Mouse (Mus musculus) stomach, embryonic 16.5 days (tissue): ENCODE data around the gene Rab5b. TPM values are rescaled to one million over a fixed set of nuclear protein-coding genes. Genes with fewer than 3 reads are reported as not detected.
"Not testable (repeated sequence)": the region's sequence is repeated elsewhere in the genome, so short reads cannot be mapped to it uniquely, and the experiment has no call there.

Experiments
- ATAC-seq: fragments of 200-750 bp; cut with Nextera tagmentation; 2 replicates; pipeline ENCODE4 v1.8.0; 2017; ENCODE audit warnings: moderate number of reproducible peaks, moderate TSS enrichment; ENCODE audit not compliant: insufficient read depth, low FRiP score
- H3K27ac ChIP-seq: fragments of 300-500 bp; sonication (generic); 2 replicates; pipeline ENCODE4 v1.5.1; 2014; ENCODE audit warnings: low read length
- H3K27me3 ChIP-seq: fragments of 300-500 bp; sonication (generic); 2 replicates; pipeline ENCODE4 v1.6.1; 2014; ENCODE audit warnings: low read length, control low read depth, mixed read lengths; ENCODE audit not compliant: control insufficient read depth, insufficient read depth
- H3K36me3 ChIP-seq: fragments of 300-500 bp; sonication (generic); 2 replicates; pipeline ENCODE4 v1.6.1; 2014; ENCODE audit warnings: low read length; ENCODE audit not compliant: control insufficient read depth, insufficient read depth
- H3K4me1 ChIP-seq: fragments of 300-500 bp; sonication (generic); 2 replicates; pipeline ENCODE4 v1.6.1; 2014; ENCODE audit warnings: low read length, control low read depth, mixed read lengths; ENCODE audit not compliant: control insufficient read depth, insufficient read depth
- H3K4me2 ChIP-seq: fragments of 300-500 bp; sonication (generic); 2 replicates; pipeline ENCODE4 v1.6.1; 2014; ENCODE audit warnings: low read depth, low read length, mixed read lengths
- H3K4me3 ChIP-seq: fragments of 300-500 bp; sonication (generic); replicated peaks from 2 replicates; pipeline ENCODE4 v1.5.1; 2014; ENCODE audit warnings: mild to moderate bottlenecking, low read length
- H3K9ac ChIP-seq: fragments of 300-500 bp; sonication (generic); 2 replicates; pipeline ENCODE4 v1.6.1; 2014; ENCODE audit warnings: low read length
- H3K9me3 ChIP-seq: fragments of 300-500 bp; sonication (generic); replicated peaks from 2 replicates; pipeline ENCODE4 v1.6.1; 2016; ENCODE audit warnings: low read length, control low read depth; ENCODE audit not compliant: control insufficient read depth
- WGBS: fragments of 180-500 bp; shearing (Covaris S2); extraction: QIAGEN DNeasy Blood & Tissue Kit; methylation state at CpG from one replicate; pipeline ENCODE4 v1.1.7; 2014; 5-methylcytosine and 5-hydroxymethylcytosine counted together
- polyA plus RNA-seq: library from polyadenylated mRNA; unstranded; fragments of >200 nt; fragmentation: Nextera tagmentation; extraction: Ambion mirVana; gene quantifications from 2 replicates; pipeline ENCODE4 v1.2.1, GENCODE M21; 2015

The Rab5b gene
- polyA plus RNA-seq, 1 experiment from 2014 or later: 85.1 TPM

GRCm38 (mm10) chr10:128641871-128642270, 54.2 kb downstream of the Rab5b start:
- WGBS: 68% methylated on average over 7 of the region's 7 CpGs
- Histone ChIP-seq H3K4me1 (peaks cover 7% of the 10 kb centered on the region; the same call in 1 of the 2 replicates), H3K9me3 (no peaks in the 10 kb centered on the region), H3K9ac (no peak overlapping the region), H3K27ac (no peak overlapping the region), H3K4me2 (no peak overlapping the region), H3K27me3 (no peaks in the 10 kb centered on the region), H3K4me3 (no peak overlapping the region), H3K36me3 (no peaks in the 10 kb centered on the region)
- ATAC-seq: no peak

DNA sequence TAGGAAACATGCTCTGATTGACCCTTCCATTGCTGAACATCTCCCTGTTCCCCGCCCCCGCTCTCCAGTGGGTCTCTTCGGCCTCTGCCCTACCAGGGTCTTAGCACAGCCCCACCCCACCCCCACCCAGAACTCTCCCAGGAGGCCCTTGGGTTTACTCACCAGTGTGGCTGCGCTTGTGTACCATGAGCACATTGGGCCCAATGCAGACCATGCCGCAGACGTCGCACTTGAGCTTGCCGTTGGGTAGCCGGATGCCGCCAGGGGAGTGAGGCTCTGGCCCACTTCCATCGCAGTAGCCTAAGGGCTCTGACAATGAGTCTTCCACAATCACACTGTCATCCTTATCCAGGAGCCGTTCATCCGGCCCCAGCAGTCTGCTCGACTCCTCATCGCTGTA, 55.2 kb downstream of the Rab5b start:
- no peak overlapping the region for H3K9ac ChIP-seq
- H3K9me3 ChIP-seq: no peaks in the 10 kb centered on the region
- WGBS: 92% methylated on average over 15 of the region's 15 CpGs
- no peak for ATAC-seq
- H3K27me3 ChIP-seq: no peaks in the 10 kb centered on the region
- no peak overlapping the region for H3K4me3 ChIP-seq
- no peaks in the 10 kb centered on the region for H3K36me3 ChIP-seq
- H3K4me2 ChIP-seq: no peak overlapping the region
- no peaks in the 10 kb centered on the region for H3K4me1 ChIP-seq
- H3K27ac ChIP-seq: no peak overlapping the region

- Histone ChIP-seq H3K36me3 (no peaks in the 10 kb centered on the region), H3K4me3 (no peak overlapping the region), H3K27ac (no peak overlapping the region), H3K4me2 (no peak overlapping the region), H3K27me3 (no peaks in the 10 kb centered on the region), H3K4me1 (no peaks in the 10 kb centered on the region), H3K9ac (no peak overlapping the region), H3K9me3 (no peaks in the 10 kb centered on the region)
- WGBS: 86% methylated on average over 14 of the region's 14 CpGs
- no peak for ATAC-seq
These were observed 56.1 kb downstream of the Rab5b start for GRCm38 (mm10) chr10:128639999-128640398.

DNA sequence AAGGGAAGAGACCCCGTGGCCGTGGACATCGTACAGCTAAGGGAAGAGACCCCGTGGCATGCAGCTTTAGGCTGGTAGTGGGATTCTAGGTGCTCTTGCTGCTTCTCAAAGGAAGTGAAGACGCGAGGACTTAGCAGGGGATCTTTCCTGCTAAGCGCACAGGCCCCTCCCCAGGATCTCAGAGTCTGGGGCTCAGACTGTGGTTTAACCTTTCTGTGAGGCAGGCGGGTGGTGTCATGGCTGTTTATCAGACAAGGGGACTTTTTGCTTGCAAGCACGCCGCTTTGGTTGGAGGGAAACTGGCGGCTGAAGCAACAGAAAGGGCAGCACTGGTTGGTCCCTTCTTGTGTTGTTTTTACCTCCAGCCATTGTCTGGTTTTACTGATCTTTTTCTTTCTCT, 59.1 kb downstream of the Rab5b start:
- Histone ChIP-seq H3K4me2 (no peak overlapping the region), H3K9ac (no peak overlapping the region; the same call in 1 of the 2 replicates), H3K36me3 (no peaks in the 10 kb centered on the region), H3K27me3 (no peaks in the 10 kb centered on the region), H3K4me1 (no peaks in the 10 kb centered on the region), H3K27ac (no peak overlapping the region), H3K4me3 (no peak overlapping the region), H3K9me3 (no peaks in the 10 kb centered on the region)
- WGBS: 22% methylated on average over 11 of the region's 11 CpGs
- no peak for ATAC-seq

- H3K4me2 ChIP-seq: no peak overlapping the region
- no peak for ATAC-seq
- H3K9me3 ChIP-seq: no peaks in the 10 kb centered on the region
- H3K27ac ChIP-seq: no peak overlapping the region
- H3K4me3 ChIP-seq: no peak overlapping the region
- no peak overlapping the region for H3K9ac ChIP-seq
- no peaks in the 10 kb centered on the region for H3K36me3 ChIP-seq
- H3K4me1 ChIP-seq: no peaks in the 10 kb centered on the region
- 55% methylated on average over 6 of the region's 6 CpGs for WGBS
- no peaks in the 10 kb centered on the region for H3K27me3 ChIP-seq
These were observed 59.5 kb downstream of the Rab5b start for GRCm38 (mm10) chr10:128636561-128636960.

DNA sequence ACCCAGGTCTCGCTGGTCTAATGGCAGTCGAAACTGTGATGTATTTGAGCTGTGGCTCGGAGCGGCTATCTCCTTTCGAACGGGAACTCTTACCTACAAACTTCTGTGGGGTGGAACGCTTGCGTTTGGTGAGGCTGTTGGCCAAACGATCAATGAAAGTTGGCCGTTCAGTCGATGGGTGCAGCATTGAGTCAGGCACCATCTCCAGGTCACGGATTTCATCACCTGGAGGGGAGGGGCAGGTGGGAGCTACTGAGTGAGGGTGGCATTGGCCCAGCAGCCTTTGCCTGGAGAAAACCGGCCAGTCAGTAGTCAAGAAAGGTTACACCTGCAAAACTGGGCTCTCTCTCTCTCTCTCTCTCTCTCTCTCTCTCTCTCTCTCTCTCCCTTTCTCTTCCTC, 60.4 kb downstream of the Rab5b start:
- no peak overlapping the region for H3K27ac ChIP-seq
- ATAC-seq: no peak
- H3K36me3 ChIP-seq: no peaks in the 10 kb centered on the region
- H3K9ac ChIP-seq: no peak overlapping the region
- no peaks in the 10 kb centered on the region for H3K27me3 ChIP-seq
- H3K4me2 ChIP-seq: no peak overlapping the region
- no peaks in the 10 kb centered on the region for H3K4me1 ChIP-seq
- whole genome bisulfite sequencing: 91% methylated on average over 13 of the region's 13 CpGs
- H3K4me3 ChIP-seq: no peak overlapping the region
- H3K9me3 ChIP-seq: no peaks in the 10 kb centered on the region

- 20% methylated on average over 6 of the region's 6 CpGs for WGBS
- Histone ChIP-seq H3K9ac (no peak overlapping the region), H3K4me3 (no peak overlapping the region), H3K36me3 (no peaks in the 10 kb centered on the region), H3K9me3 (no peaks in the 10 kb centered on the region), H3K27ac (no peak overlapping the region), H3K4me1 (no peaks in the 10 kb centered on the region), H3K27me3 (no peaks in the 10 kb centered on the region), H3K4me2 (no peak overlapping the region)
- no peak for ATAC-seq
These were observed 64.5 kb downstream of the Rab5b start for GRCm38 (mm10) chr10:128631571-128631970.

GRCm38 (mm10) chr10:128630306-128630705, 65.8 kb downstream of the Rab5b start:
- 83% methylated on average over 5 of the region's 5 CpGs for WGBS
- not testable (repeated sequence) for H3K9ac ChIP-seq, H3K9me3 ChIP-seq, H3K27me3 ChIP-seq, ATAC-seq, H3K4me3 ChIP-seq, H3K4me1 ChIP-seq, H3K36me3 ChIP-seq, H3K27ac ChIP-seq, H3K4me2 ChIP-seq

DNA sequence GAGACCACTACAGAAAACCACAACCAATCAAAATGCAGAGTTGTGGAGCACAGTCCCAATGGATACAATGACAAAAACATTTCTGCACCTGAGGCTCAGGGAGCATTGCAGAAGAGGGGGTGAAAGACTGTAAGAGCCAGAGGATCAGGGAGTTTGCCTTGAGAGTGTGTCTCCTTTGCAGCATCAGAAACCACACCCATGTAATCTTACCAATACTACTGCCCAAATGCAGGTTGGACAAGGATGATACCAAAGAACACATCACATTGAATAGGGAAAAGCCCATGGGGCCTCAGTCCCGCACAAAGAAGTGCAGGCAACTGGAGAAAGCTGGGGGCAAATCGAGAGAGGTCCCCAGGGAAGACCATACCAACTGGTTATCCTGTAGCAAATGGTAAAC, 66.3 kb downstream of the Rab5b start:
- 81% methylated on average over 2 of the region's 2 CpGs for WGBS
- Histone ChIP-seq H3K27ac (no peak overlapping the region), H3K4me3 (no peak overlapping the region), H3K4me1 (peaks cover 6% of the 10 kb centered on the region), H3K9me3 (no peaks in the 10 kb centered on the region), H3K4me2 (no peak overlapping the region), H3K9ac (no peak overlapping the region), H3K27me3 (no peaks in the 10 kb centered on the region), H3K36me3 (peaks cover 4% of the 10 kb centered on the region; the same call in 1 of the 2 replicates)
- no peak for ATAC-seq
